28 mouse cellular contexts compared by ENCODE assay signal in genomic region chr15:97528291-97529050, GRCm38 (mm10).
"Had no signal": no experiment of that assay in that cellular context is flagged by ENCODE, and none has a peak within 500 bp of the region (broad histone marks: within the 10 kb centered on the region; RNA-seq: fewer than 3 reads in every experiment).

No protein-coding gene starts in this region.

- DNase-seq: gastrocnemius, adult 2 months; gastrocnemius, postnatal 10 days; gastrocnemius, postnatal 25 days; heart, adult 2 months; heart, postnatal 14 days; heart, postnatal 4 days; kidney, adult 18-20 months; kidney, adult 8-10 months; kidney, postnatal 10 days; kidney, postnatal 25 days; kidney, postnatal 4 days; liver; liver, embryonic 13.5 days had no signal

- H3K27ac ChIP-seq: gastrocnemius, adult 2 months; heart, adult 2 months; heart, embryonic 13.5 days; heart, embryonic 15.5 days; hindbrain, embryonic 10.5 days; hindbrain, embryonic 12.5 days; hindbrain, embryonic 14.5 days; intestine, embryonic 15.5 days; layer of hippocampus, adult 2 months; left cerebral cortex, adult 2 months; limb, embryonic 10.5 days; limb, embryonic 12.5 days; liver, embryonic 13.5 days had no signal

- ATAC-seq: hindbrain, embryonic 16.5 days; inflammation-experienced regulatory T-cells, adult 6 months; intestine, embryonic 15.5 days; intestine, postnatal 0 days had no signal

- H3K9me3 ChIP-seq: heart, embryonic 13.5 days; heart, embryonic 15.5 days; hindbrain, embryonic 10.5 days; hindbrain, embryonic 12.5 days; intestine, embryonic 15.5 days; limb, embryonic 10.5 days; limb, embryonic 12.5 days; liver, embryonic 13.5 days had no signal

- H3K36me3 ChIP-seq: heart, embryonic 13.5 days; heart, embryonic 15.5 days; hindbrain, embryonic 10.5 days; hindbrain, embryonic 12.5 days; intestine, embryonic 15.5 days; limb, embryonic 10.5 days; limb, embryonic 12.5 days; liver, embryonic 13.5 days had no signal

- H3K4me1 ChIP-seq: heart, embryonic 15.5 days; hindbrain, embryonic 10.5 days; hindbrain, embryonic 12.5 days; intestine, embryonic 15.5 days; limb, embryonic 10.5 days; limb, embryonic 12.5 days; liver, embryonic 13.5 days had no signal

- H3K4me3 ChIP-seq: gastrocnemius, adult 2 months; heart, adult 2 months; heart, embryonic 13.5 days; heart, embryonic 15.5 days; hindbrain, embryonic 10.5 days; hindbrain, embryonic 12.5 days; intestine, embryonic 15.5 days; layer of hippocampus, adult 2 months; left cerebral cortex, adult 2 months; limb, embryonic 10.5 days; limb, embryonic 12.5 days; liver, embryonic 13.5 days had no signal

- H3K27me3 ChIP-seq: heart, embryonic 13.5 days; heart, embryonic 15.5 days; hindbrain, embryonic 12.5 days; intestine, embryonic 15.5 days; limb, embryonic 12.5 days; liver, embryonic 13.5 days had no signal

- H3K9ac ChIP-seq: heart, embryonic 13.5 days; heart, embryonic 15.5 days; hindbrain, embryonic 12.5 days; hindbrain, embryonic 14.5 days; intestine, embryonic 15.5 days; limb, embryonic 12.5 days; liver, embryonic 13.5 days had no signal

- H3K4me2 ChIP-seq: heart, embryonic 11.5 days; heart, embryonic 13.5 days; heart, embryonic 15.5 days; hindbrain, embryonic 12.5 days; hindbrain, embryonic 14.5 days; intestine, embryonic 15.5 days; limb, embryonic 12.5 days; liver, embryonic 11.5 days; liver, embryonic 13.5 days had no signal
